Mouse (Mus musculus) thymus, adult 2 months (tissue): ENCODE results near the gene Gm15737. TPM values are rescaled to one million over a fixed set of nuclear protein-coding genes. Genes with fewer than 3 reads are reported as not detected.

Experiments
- DNase-seq: peaks from one replicate; pipeline ENCODE4 v3.0.0; 2021
- H3K27ac ChIP-seq: fragments of 200-500 bp; 2 replicates; pipeline ENCODE4 v1.5.1; 2012; ENCODE audit warnings: low read length, control low read depth; ENCODE audit not compliant: control insufficient read depth, insufficient read depth
- H3K27me3 ChIP-seq: fragments of 200-500 bp; 2 replicates; pipeline ENCODE4 v1.6.1; 2012; ENCODE audit warnings: mild to moderate bottlenecking, low read length, moderate library complexity, mixed read lengths; ENCODE audit not compliant: control insufficient read depth, insufficient read depth
- H3K36me3 ChIP-seq: fragments of 200-500 bp; 2 replicates; pipeline ENCODE4 v1.6.1; 2012; ENCODE audit warnings: mild to moderate bottlenecking, low read length, moderate library complexity; ENCODE audit not compliant: control insufficient read depth, insufficient read depth
- H3K4me1 ChIP-seq: fragments of 200-500 bp; replicated peaks from 2 replicates; pipeline ENCODE4 v1.6.1; 2012; ENCODE audit warnings: low read length; ENCODE audit not compliant: control insufficient read depth, insufficient read depth
- H3K4me3 ChIP-seq: fragments of 200-500 bp; 2 replicates; pipeline ENCODE4 v1.5.1; 2012; ENCODE audit warnings: mild to moderate bottlenecking, low read length, control low read depth, moderate library complexity; ENCODE audit not compliant: control insufficient read depth, insufficient read depth
- CTCF ChIP-seq: fragments of 200-500 bp; IDR thresholded peaks from 2 replicates; pipeline ENCODE4 v1.5.1; 2012; ENCODE audit warnings: mild to moderate bottlenecking, control low read depth, low read length, moderate library complexity, borderline replicate concordance; ENCODE audit not compliant: control insufficient read depth, poor library complexity, insufficient read depth; ENCODE audit errors: extremely low read depth
- POLR2A ChIP-seq: fragments of 200-500 bp; IDR thresholded peaks from 2 replicates; pipeline ENCODE4 v1.6.1; 2012; ENCODE audit warnings: mild to moderate bottlenecking, low read length, control low read depth, moderate library complexity; ENCODE audit not compliant: control insufficient read depth, poor library complexity, insufficient read depth; ENCODE audit errors: extremely low read depth
- WGBS: fragments of 180-500 bp; shearing (Covaris S2); methylation state at CpG from one replicate; pipeline ENCODE4 v1.1.7; 2018; 5-methylcytosine and 5-hydroxymethylcytosine counted together
- polyA plus RNA-seq: library from polyadenylated mRNA; depleted of rRNA; stranded (reverse); fragments of >200 nt; gene quantifications from 2 replicates; pipeline ENCODE4 v1.2.3, GENCODE M21; 2012

Gm15737 gene
- polyA plus RNA-seq, 1 experiment = not detected

DNA sequence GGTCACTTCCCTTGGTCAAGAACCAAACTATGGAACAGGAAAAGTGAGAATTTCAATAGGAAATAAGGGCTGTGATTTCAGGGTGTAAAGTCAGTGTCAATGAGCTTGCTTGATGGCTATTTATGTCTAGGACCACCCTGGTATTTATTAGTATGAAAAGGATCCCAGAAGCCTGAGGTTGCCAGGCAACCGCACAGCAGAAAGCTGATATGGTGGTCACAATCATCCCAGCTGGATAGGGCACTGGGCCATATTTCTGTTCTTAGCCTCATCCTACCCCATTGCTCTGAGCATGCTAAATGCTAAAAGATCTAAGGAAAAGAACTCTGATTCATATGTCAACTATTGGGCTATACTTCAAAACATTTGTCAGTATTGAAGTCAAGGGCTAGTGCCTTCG lies 38.1 kb upstream of the Gm15737 start:
- Histone ChIP-seq H3K36me3 (no peaks in the 10 kb centered on the region), H3K4me1 (no peaks in the 10 kb centered on the region), H3K4me3 (no peak overlapping the region), H3K27me3 (no peaks in the 10 kb centered on the region), H3K27ac (no peak overlapping the region)
- no peak for DNase-seq
- 91% methylated on average over 2 of the region's 2 CpGs for WGBS
- TF ChIP-seq POLR2A (no peak), CTCF (no peak)

DNA sequence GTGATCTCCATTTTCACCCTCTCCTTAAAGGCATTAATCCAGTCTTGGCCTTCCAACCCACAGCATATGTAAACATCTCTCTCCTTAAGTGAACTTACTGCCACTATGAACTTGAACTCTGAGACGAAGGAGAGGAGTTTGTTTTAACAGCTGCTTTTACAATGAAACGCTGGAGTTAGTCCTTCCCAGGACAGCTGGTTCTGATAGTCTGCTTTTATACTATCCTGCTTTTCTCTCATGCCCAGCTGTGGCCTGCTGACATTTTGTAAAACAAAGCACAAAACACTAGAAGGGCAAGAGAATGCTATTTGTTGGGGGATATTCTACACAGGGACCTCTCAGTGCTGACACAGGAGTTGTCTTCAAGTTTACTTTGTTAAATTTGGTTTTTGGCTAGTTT lies 27.2 kb upstream of the Gm15737 start:
- Histone ChIP-seq H3K4me1 (no peaks in the 10 kb centered on the region), H3K4me3 (no peak overlapping the region), H3K36me3 (no peaks in the 10 kb centered on the region), H3K27ac (no peak overlapping the region), H3K27me3 (no peaks in the 10 kb centered on the region)
- no peak for TF ChIP-seq CTCF
- TF ChIP-seq POLR2A = no peak
- no peak for DNase-seq
- 75% methylated on average over 2 of the region's 2 CpGs for WGBS

GRCm38 (mm10) chr6:92843474-92843873 lies 25.7 kb upstream of the Gm15737 start:
- Histone ChIP-seq H3K4me3 (no peak overlapping the region), H3K27me3 (no peaks in the 10 kb centered on the region), H3K36me3 (no peaks in the 10 kb centered on the region), H3K4me1 (no peaks in the 10 kb centered on the region), H3K27ac (no peak overlapping the region)
- 90% methylated on average over 2 of the region's 2 CpGs for WGBS
- DNase-seq = no peak
- TF ChIP-seq CTCF (no peak), POLR2A (no peak)

DNA sequence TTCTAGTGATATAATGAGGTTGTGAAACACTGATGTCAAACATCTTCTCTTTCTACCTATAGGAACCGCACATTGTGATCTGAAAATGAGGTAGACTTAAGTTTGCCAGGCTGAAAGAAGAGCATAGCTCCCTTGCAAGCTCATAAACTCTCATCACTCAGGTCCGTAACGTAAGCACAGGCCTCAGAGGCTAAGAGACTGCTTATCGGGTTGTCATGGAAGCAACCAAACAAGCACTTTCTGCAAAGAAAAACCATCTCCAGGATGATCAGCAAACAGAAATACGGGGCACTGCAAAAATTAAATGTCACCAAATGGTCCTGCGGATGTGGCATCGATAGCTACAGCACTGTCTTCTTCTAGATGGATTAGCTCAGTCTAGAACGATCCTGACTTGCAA lies 23.3 kb upstream of the Gm15737 start:
- Histone ChIP-seq H3K4me1 (no peaks in the 10 kb centered on the region), H3K4me3 (no peak overlapping the region), H3K36me3 (no peaks in the 10 kb centered on the region), H3K27me3 (no peaks in the 10 kb centered on the region), H3K27ac (no peak overlapping the region)
- TF ChIP-seq CTCF = no peak
- TF ChIP-seq POLR2A = no peak
- WGBS = 93% methylated on average over 8 of the region's 8 CpGs
- DNase-seq = no peak

DNA sequence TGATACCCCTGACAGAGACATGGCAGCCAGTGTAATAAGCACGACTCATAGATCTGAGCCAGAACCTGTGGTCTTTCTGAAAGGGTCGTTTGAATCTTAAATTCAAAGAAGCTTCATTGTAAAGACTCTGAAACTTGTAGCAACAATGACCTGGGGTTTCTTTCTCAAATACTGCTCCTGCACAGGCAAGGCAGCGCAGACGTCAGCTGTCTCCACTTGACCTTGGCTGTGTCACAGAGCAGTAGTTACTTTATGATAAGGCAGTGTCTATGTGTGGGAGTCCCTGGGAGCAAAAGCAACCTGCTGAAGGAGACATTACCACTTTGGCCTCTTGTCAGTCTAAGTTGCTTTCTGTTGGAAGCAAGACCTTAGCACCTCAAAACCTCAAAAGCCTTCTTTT lies 22.5 kb upstream of the Gm15737 start:
- TF ChIP-seq POLR2A = no peak
- no peak for TF ChIP-seq CTCF
- no peak overlapping the region for H3K4me3 ChIP-seq
- H3K27me3 ChIP-seq = no peaks in the 10 kb centered on the region
- WGBS = 87% methylated on average over 4 of the region's 4 CpGs
- no peak for DNase-seq
- no peak overlapping the region for H3K27ac ChIP-seq
- no peaks in the 10 kb centered on the region for H3K36me3 ChIP-seq
- H3K4me1 ChIP-seq = no peaks in the 10 kb centered on the region

GRCm38 (mm10) chr6:92849208-92849607 lies 19.9 kb upstream of the Gm15737 start:
- no peaks in the 10 kb centered on the region for H3K27me3 ChIP-seq
- TF ChIP-seq POLR2A = no peak
- no peak overlapping the region for H3K4me3 ChIP-seq
- no peaks in the 10 kb centered on the region for H3K4me1 ChIP-seq
- no peak for DNase-seq
- H3K36me3 ChIP-seq = no peaks in the 10 kb centered on the region
- H3K27ac ChIP-seq = no peak overlapping the region
- 96% methylated on average over 9 of the region's 9 CpGs for WGBS

GRCm38 (mm10) chr6:92850250-92850649 lies 18.9 kb upstream of the Gm15737 start:
- DNase-seq = no peak
- Histone ChIP-seq H3K27ac (no peak overlapping the region), H3K4me1 (no peaks in the 10 kb centered on the region)

More at GRCm38 (mm10) chr6:92850250-92850649, 18.9 kb upstream of the Gm15737 start:
- no peaks in the 10 kb centered on the region for H3K36me3 ChIP-seq
- H3K4me3 ChIP-seq = no peak overlapping the region
- no peaks in the 10 kb centered on the region for H3K27me3 ChIP-seq
- no peak for TF ChIP-seq POLR2A
- TF ChIP-seq CTCF = no peak
- WGBS = 85% methylated on average over 5 of the region's 5 CpGs
